Mouse (Mus musculus): ENCODE data around the gene Nr1i3.

DNA sequence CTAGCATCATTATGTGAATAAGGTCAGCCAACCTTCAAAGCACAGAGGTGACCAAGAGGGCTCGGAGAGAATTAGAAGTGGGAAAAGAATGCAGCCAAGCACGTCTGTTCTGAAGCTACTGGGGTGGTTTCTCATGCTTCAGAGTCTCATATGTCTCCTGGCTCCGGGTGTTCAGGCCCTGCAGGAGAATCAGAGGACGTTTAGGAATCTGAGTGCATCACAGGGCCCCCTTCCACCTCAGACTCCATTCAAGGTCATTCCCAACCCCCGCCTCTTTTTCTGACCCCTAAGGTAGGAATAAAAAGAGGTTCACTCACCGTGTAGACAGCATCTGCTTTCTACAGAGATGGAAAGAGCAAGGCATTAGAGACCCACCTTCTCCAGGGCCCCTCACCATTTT is 16.0 kb downstream of the Nr1i3 start:
- TF ChIP-seq POLR2A (IDR thresholded peaks at IDR 0.05; ENCODE audit: control insufficient read depth, low read depth, low read length) = no peak
- no peak for TF ChIP-seq CTCF (IDR thresholded peaks at IDR 0.05; ENCODE audit: control insufficient read depth, insufficient read depth, insufficient replicate concordance, low read depth, low read length)
